Mouse (Mus musculus) embryonic facial prominence, embryonic 14.5 days (tissue): ENCODE data around the gene Rab40c. TPM values are rescaled to one million over a fixed set of nuclear protein-coding genes. Genes with fewer than 3 reads are reported as not detected.

ENCODE experiments used
- polyA plus RNA-seq: library from polyadenylated mRNA; unstranded; fragments of >200 nt; fragmentation: Nextera tagmentation; extraction: Ambion mirVana; gene quantifications from 2 replicates; pipeline ENCODE4 v1.2.1, GENCODE M21; 2014

The Rab40c gene
- polyA plus RNA-seq, 1 experiment from 2014 or later, result 17.1 TPM

Other genes starting within 250 kb of the Rab40c start
- gene Gng13, start 202.6 kb downstream of the Rab40c start, polyA plus RNA-seq, result 14.6 and 28.5 TPM in 2 replicates
- 12.9 and 15.7 TPM in 2 replicates for gene Chtf18, start 192.3 kb downstream of the Rab40c start, polyA plus RNA-seq
- 19.5 and 23.1 TPM in 2 replicates for gene Rpusd1, start 192.1 kb downstream of the Rab40c start, polyA plus RNA-seq
- 2.0 TPM in 2 replicates for gene Mslnl, start 183.7 kb downstream of the Rab40c start, polyA plus RNA-seq
- gene Msln, start 165.3 kb downstream of the Rab40c start, polyA plus RNA-seq, result 1.7 and 9.4 TPM in 2 replicates
- gene Narfl, start 146.0 kb downstream of the Rab40c start, polyA plus RNA-seq, result 26.9 and 27.2 TPM in 2 replicates
- gene Haghl, start 134.1 kb downstream of the Rab40c start, polyA plus RNA-seq, result 42.1 and 66.5 TPM in 2 replicates
- 0.09 and 0.65 TPM in 2 replicates for gene Ccdc78, start 133.1 kb downstream of the Rab40c start, polyA plus RNA-seq
- 66.1 and 75.2 TPM in 2 replicates for gene Fam173a, start 126.8 kb downstream of the Rab40c start, polyA plus RNA-seq
- gene AC134908.4, start 124.1 kb downstream of the Rab40c start, polyA plus RNA-seq, result 0.92 TPM in 1 of 2 replicates, not detected in the other
- 10.3 and 11.1 TPM in 2 replicates for gene Metrn, start 122.6 kb downstream of the Rab40c start, polyA plus RNA-seq
- gene Fbxl16, start 110.6 kb downstream of the Rab40c start, polyA plus RNA-seq, result 3.4 and 3.5 TPM in 2 replicates
- 22.9 and 25.5 TPM in 2 replicates for gene Wdr24, start 96.1 kb downstream of the Rab40c start, polyA plus RNA-seq
- 35.2 and 36.2 TPM in 2 replicates for gene Jmjd8, start 90.9 kb downstream of the Rab40c start, polyA plus RNA-seq
- gene Stub1, start 86.3 kb downstream of the Rab40c start, polyA plus RNA-seq, result 314 and 351 TPM in 2 replicates
- gene Rhbdl1, start 82.4 kb downstream of the Rab40c start, polyA plus RNA-seq, result 2.8 and 3.3 TPM in 2 replicates
- gene Gm20683, start 78.0 kb downstream of the Rab40c start, polyA plus RNA-seq, result 1.4 and 1.6 TPM in 2 replicates
- gene Rhot2, start 74.9 kb downstream of the Rab40c start, polyA plus RNA-seq, result 12.0 and 13.0 TPM in 2 replicates
- gene Wdr90, start 58.2 kb downstream of the Rab40c start, polyA plus RNA-seq, result 17.6 and 19.8 TPM in 2 replicates
- gene Mcrip2, start 51.0 kb downstream of the Rab40c start, polyA plus RNA-seq, result 25.7 and 36.7 TPM in 2 replicates
- 40.6 and 44.1 TPM in 2 replicates for gene Mettl26, start 44.7 kb downstream of the Rab40c start, polyA plus RNA-seq
- 0.42 and 0.48 TPM in 2 replicates for gene Wfikkn1, start 38.9 kb downstream of the Rab40c start, polyA plus RNA-seq
- 51.8 and 52.2 TPM in 2 replicates for gene Pigq, start 25.2 kb upstream of the Rab40c start, polyA plus RNA-seq
- gene Nhlrc4, start 25.2 kb upstream of the Rab40c start, polyA plus RNA-seq, result 0.99 TPM in 1 of 2 replicates, not detected in the other
- gene A930017K11Rik, start 32.8 kb upstream of the Rab40c start, polyA plus RNA-seq, result 0.16 TPM in 1 of 2 replicates, not detected in the other
- 25.2 and 25.8 TPM in 2 replicates for gene Capn15, start 66.1 kb upstream of the Rab40c start, polyA plus RNA-seq
- gene Rab11fip3, start 149.8 kb upstream of the Rab40c start, polyA plus RNA-seq, result 15.8 and 17.7 TPM in 2 replicates
- 15.7 and 18.5 TPM in 2 replicates for gene Decr2, start 170.6 kb upstream of the Rab40c start, polyA plus RNA-seq
- gene Nme4, start 175.9 kb upstream of the Rab40c start, polyA plus RNA-seq, result 77.2 and 92.4 TPM in 2 replicates
- gene Tmem8, start 193.6 kb upstream of the Rab40c start, polyA plus RNA-seq, result 2.1 and 3.0 TPM in 2 replicates
- gene Mrpl28, start 203.8 kb upstream of the Rab40c start, polyA plus RNA-seq, result 177 and 183 TPM in 2 replicates
- gene Axin1, start 219.0 kb upstream of the Rab40c start, polyA plus RNA-seq, result 10.7 and 12.9 TPM in 2 replicates